8 mouse cellular contexts compared by ENCODE assay signal in genomic region chr9:24502571-24503004, GRCm38 (mm10). TPM values are rescaled to one million over a fixed set of nuclear protein-coding genes. Genes with fewer than 3 reads are reported as not detected.
A peak's percentile ranks its signal among the peaks of the same experiment; 100 is the strongest.
DNase-seq lines count a peak whose midpoint lies in the region; ATAC-seq and TF ChIP-seq lines count a peak whose summit lies in the region.

No protein-coding gene starts in this region.

- H3K4me1 ChIP-seq in forebrain, embryonic 13.5 days: peaks cover 34% of the 10 kb centered on the region
- H3K4me1 ChIP-seq in hindbrain, embryonic 15.5 days (replicated peaks): peaks cover 33% of the 10 kb centered on the region
- H3K4me1 ChIP-seq in limb, embryonic 15.5 days: peaks cover 13% of the 10 kb centered on the region
- H3K4me1 ChIP-seq in midbrain, embryonic 13.5 days (replicated peaks): peaks cover 25% of the 10 kb centered on the region
- no peaks in the 10 kb centered on the region; the same call in 1 of the 2 replicates for H3K4me1 ChIP-seq in stomach, postnatal 0 days (replicated peaks; ENCODE audit: control insufficient read depth, insufficient read depth)

- no peaks in the 10 kb centered on the region for H3K9me3 ChIP-seq in forebrain, embryonic 13.5 days (replicated peaks)
- no peaks in the 10 kb centered on the region for H3K9me3 ChIP-seq in hindbrain, embryonic 15.5 days
- H3K9me3 ChIP-seq in limb, embryonic 15.5 days: no peaks in the 10 kb centered on the region
- no peaks in the 10 kb centered on the region for H3K9me3 ChIP-seq in midbrain, embryonic 13.5 days
- H3K9me3 ChIP-seq in stomach, postnatal 0 days (ENCODE audit: control insufficient read depth, low read length): no peaks in the 10 kb centered on the region

- peak; percentile 18 to 28 for DNase-seq in thymus, postnatal 10 days (ENCODE audit: low spot score in 2 of 2)
- no peak for DNase-seq in thymus, postnatal 4 days
- peak; percentile 49 for DNase-seq in brain, adult 2 months (ENCODE audit: low read depth, low spot score)
- DNase-seq in stomach, postnatal 0 days (ENCODE audit: low spot score): peak; percentile 69

- peak overlapping the region; percentile 71 for H3K4me2 ChIP-seq in forebrain, embryonic 13.5 days
- H3K4me2 ChIP-seq in hindbrain, embryonic 15.5 days: peak overlapping the region; percentile 66
- H3K4me2 ChIP-seq in limb, embryonic 15.5 days: peak overlapping the region; percentile 66
- peak overlapping the region; percentile 68 for H3K4me2 ChIP-seq in midbrain, embryonic 13.5 days (replicated peaks)
- peak overlapping the region; percentile 72 for H3K4me2 ChIP-seq in stomach, postnatal 0 days (replicated peaks; ENCODE audit: low read depth)

- TF ChIP-seq EP300 in stomach, postnatal 0 days (optimal IDR thresholded peaks at IDR 0.05): no peak

- peak overlapping the region; percentile 73 for H3K4me3 ChIP-seq in forebrain, embryonic 13.5 days
- H3K4me3 ChIP-seq in hindbrain, embryonic 15.5 days: peak overlapping the region; percentile 87
- H3K4me3 ChIP-seq in limb, embryonic 15.5 days: peak overlapping the region; percentile 82
- peak overlapping the region; percentile 74 for H3K4me3 ChIP-seq in midbrain, embryonic 13.5 days (replicated peaks)
- peak overlapping the region; percentile 70 for H3K4me3 ChIP-seq in stomach, postnatal 0 days (ENCODE audit: low read depth, low read length)

- peak overlapping the region; percentile 91 for H3K27ac ChIP-seq in forebrain, embryonic 13.5 days
- peak overlapping the region; percentile 90 for H3K27ac ChIP-seq in hindbrain, embryonic 15.5 days (replicated peaks)
- peak overlapping the region; percentile 93 for H3K27ac ChIP-seq in limb, embryonic 15.5 days
- peak overlapping the region; percentile 87 for H3K27ac ChIP-seq in midbrain, embryonic 13.5 days
- H3K27ac ChIP-seq in stomach, postnatal 0 days (replicated peaks): peak overlapping the region; percentile 89

- 0% methylated on average over 24 of the region's 48 CpGs for WGBS in forebrain, embryonic 13.5 days
- WGBS in hindbrain, embryonic 15.5 days: 2% methylated on average over 26 of the region's 48 CpGs
- WGBS in limb, embryonic 15.5 days: under 1% methylated on average over 48 of the region's 48 CpGs
- WGBS in midbrain, embryonic 13.5 days: 1% methylated on average over 35 of the region's 48 CpGs
- 2% methylated on average over 26 of the region's 48 CpGs for WGBS in stomach, postnatal 0 days

- H3K36me3 ChIP-seq in forebrain, embryonic 13.5 days (ENCODE audit: poor library complexity, severe bottlenecking): no peaks in the 10 kb centered on the region
- H3K36me3 ChIP-seq in hindbrain, embryonic 15.5 days: no peaks in the 10 kb centered on the region
- H3K36me3 ChIP-seq in limb, embryonic 15.5 days: no peaks in the 10 kb centered on the region
- no peaks in the 10 kb centered on the region for H3K36me3 ChIP-seq in midbrain, embryonic 13.5 days
- H3K36me3 ChIP-seq in stomach, postnatal 0 days (ENCODE audit: control insufficient read depth, insufficient read depth, low read length): no peaks in the 10 kb centered on the region

- ATAC-seq in forebrain, embryonic 13.5 days: peak; percentile 83
- peak; percentile 80 for ATAC-seq in hindbrain, embryonic 15.5 days (ENCODE audit: low FRiP score, low read depth)
- ATAC-seq in limb, embryonic 15.5 days (ENCODE audit: insufficient number of reproducible peaks, low FRiP score, low TSS enrichment, low read depth): peak; percentile 74
- ATAC-seq in midbrain, embryonic 13.5 days: peak; percentile 91
- ATAC-seq in stomach, postnatal 0 days (ENCODE audit: low FRiP score, low TSS enrichment): peak; percentile 89

- H3K9ac ChIP-seq in forebrain, embryonic 13.5 days: peak overlapping the region; percentile 86
- peak overlapping the region; percentile 81 for H3K9ac ChIP-seq in hindbrain, embryonic 15.5 days
- peak overlapping the region; percentile 80 for H3K9ac ChIP-seq in limb, embryonic 15.5 days
- peak overlapping the region; percentile 83 for H3K9ac ChIP-seq in midbrain, embryonic 13.5 days (replicated peaks)
- H3K9ac ChIP-seq in stomach, postnatal 0 days (ENCODE audit: low read length): peak overlapping the region; percentile 75

- TF ChIP-seq CTCF in stomach, postnatal 0 days (IDR thresholded peaks at IDR 0.05; ENCODE audit: low read depth): no peak

- no peaks in the 10 kb centered on the region for H3K27me3 ChIP-seq in forebrain, embryonic 13.5 days
- H3K27me3 ChIP-seq in hindbrain, embryonic 15.5 days: no peaks in the 10 kb centered on the region
- no peaks in the 10 kb centered on the region for H3K27me3 ChIP-seq in limb, embryonic 15.5 days
- no peaks in the 10 kb centered on the region for H3K27me3 ChIP-seq in midbrain, embryonic 13.5 days
- no peaks in the 10 kb centered on the region for H3K27me3 ChIP-seq in stomach, postnatal 0 days (ENCODE audit: control insufficient read depth, insufficient read depth, low read length)

RNA-seq across cellular contexts. Expression of gene Dpy19l1, which starts 0.4 kb away (rescaled TPM):
- polyA plus RNA-seq in forebrain, embryonic 13.5 days (2015; fragmentation: Nextera tagmentation; extraction: Ambion mirVana): 16.3 and 21.1 TPM in 2 replicates
- 15.3 and 18.1 TPM in 2 replicates for polyA plus RNA-seq in hindbrain, embryonic 15.5 days (2015; fragmentation: Nextera tagmentation; extraction: Ambion mirVana)
- polyA plus RNA-seq in limb, embryonic 15.5 days (2015; fragmentation: Nextera tagmentation; extraction: Ambion mirVana): 10.9 and 12.0 TPM in 2 replicates
- 6.6 and 8.3 TPM in 2 replicates for polyA plus RNA-seq in midbrain, embryonic 13.5 days (2015; fragmentation: Nextera tagmentation; extraction: Ambion mirVana)
- 5.2 TPM in 2 replicates for polyA plus RNA-seq in stomach, postnatal 0 days (2015; fragmentation: Nextera tagmentation; extraction: Ambion mirVana)
